Comparison of ENCODE assay signal across 15 mouse cellular contexts in the genomic region with DNA sequence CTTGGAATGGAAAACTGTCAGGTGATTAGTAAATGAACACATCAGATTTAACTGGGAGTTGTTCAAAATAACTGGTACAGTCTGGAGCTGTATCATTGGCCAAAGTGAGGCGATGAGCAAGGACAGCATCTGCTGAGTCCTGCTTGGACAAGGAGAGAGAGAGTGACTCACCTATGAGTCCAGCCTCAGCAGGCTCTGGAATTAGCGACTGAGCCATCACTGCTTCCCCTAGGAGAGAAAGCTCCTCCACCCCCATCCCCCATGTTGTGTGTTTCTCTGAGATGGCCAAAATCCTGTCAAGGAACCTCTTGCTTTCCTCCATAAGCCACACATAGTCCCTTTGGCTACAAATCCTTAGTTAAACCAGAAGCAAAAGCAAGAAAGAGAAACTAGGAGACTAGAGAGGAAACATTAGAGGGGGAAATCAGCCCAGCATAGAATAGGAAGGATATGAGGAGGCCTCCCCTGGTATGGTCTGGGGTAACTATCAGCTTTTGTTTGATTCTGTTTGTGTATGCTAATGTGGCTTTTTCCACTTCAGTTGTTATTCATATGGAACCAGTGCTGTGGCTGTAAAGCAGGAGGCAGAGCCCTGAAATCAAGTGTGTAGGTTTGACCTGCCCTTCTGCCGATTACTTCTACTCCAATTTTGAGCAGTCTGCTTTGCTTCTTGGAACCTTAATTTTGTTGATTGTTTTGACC.
DNase-seq lines count a peak whose midpoint lies in the region; ATAC-seq and TF ChIP-seq lines count a peak whose summit lies in the region.
"Had no signal": no experiment of that assay in that cellular context is flagged by ENCODE, and none has a peak within 500 bp of the region (broad histone marks: within the 10 kb centered on the region; RNA-seq: fewer than 3 reads in every experiment).

No protein-coding gene starts in this region.

- 67% methylated on average over 3 of the region's 3 CpGs for WGBS in heart, postnatal 0 days

- TF ChIP-seq CTCF in heart, postnatal 0 days (IDR thresholded peaks at IDR 0.05; ENCODE audit: low read depth), result no peak

- no peak for ATAC-seq in heart, postnatal 0 days (ENCODE audit: insufficient read depth, low read depth)
- ATAC-seq: activated CD4-positive, CD25-positive, alpha-beta regulatory T cell, adult 4 months had no signal

- no peak overlapping the region for H3K4me3 ChIP-seq in heart, postnatal 0 days (ENCODE audit: low read depth, low read length)
- H3K4me3 ChIP-seq: gastrocnemius, adult 2 months; limb, embryonic 15.5 days; neural tube, embryonic 12.5 days had no signal

- no peak overlapping the region for H3K4me2 ChIP-seq in heart, postnatal 0 days (ENCODE audit: low read depth, low read length)
- H3K4me2 ChIP-seq: limb, embryonic 15.5 days; neural tube, embryonic 12.5 days had no signal

- no peak overlapping the region for H3K9ac ChIP-seq in heart, postnatal 0 days (replicated peaks; ENCODE audit: low read depth, low read length)
- H3K9ac ChIP-seq: limb, embryonic 15.5 days; neural tube, embryonic 12.5 days had no signal

- H3K9me3 ChIP-seq in heart, postnatal 0 days (replicated peaks; ENCODE audit: control insufficient read depth, low read length), result no peaks in the 10 kb centered on the region
- H3K9me3 ChIP-seq: limb, embryonic 15.5 days; neural tube, embryonic 12.5 days had no signal

- H3K36me3 ChIP-seq in heart, postnatal 0 days (replicated peaks; ENCODE audit: control insufficient read depth, insufficient read depth, low read length), result no peaks in the 10 kb centered on the region
- H3K36me3 ChIP-seq: limb, embryonic 15.5 days; neural tube, embryonic 12.5 days had no signal

- H3K4me1 ChIP-seq in heart, postnatal 0 days (ENCODE audit: control insufficient read depth, insufficient read depth), result peaks cover 24% of the 10 kb centered on the region
- H3K4me1 ChIP-seq: limb, embryonic 15.5 days had no signal

- intact Hi-C loops in heart, postnatal 10 days (cut with DNase I), result no loop called here

- H3K27ac ChIP-seq in heart, postnatal 0 days (ENCODE audit: low read depth), result peak overlapping the region; percentile 55
- H3K27ac ChIP-seq: gastrocnemius, adult 2 months; limb, embryonic 15.5 days; neural tube, embryonic 12.5 days; stomach, postnatal 0 days had no signal

- peak; percentile 21 for DNase-seq in adrenal gland, postnatal 25 days
- DNase-seq in adrenal gland, adult 18-20 months (ENCODE audit: low spot score in 2 of 2), result no peak
- DNase-seq in heart, postnatal 0 days (ENCODE audit: low spot score), result no peak
- DNase-seq in heart, postnatal 10 days, result no peak
- peak; percentile 60 for DNase-seq in Muller cell, postnatal 12 days (ENCODE audit: inconsistent ontology term)
- DNase-seq in cerebellum, postnatal 14 days, result peak; percentile 73 to 82
- DNase-seq in gastrocnemius, postnatal 4 days (ENCODE audit: low spot score in 2 of 2), result no peak
- DNase-seq in ovary, postnatal 36 days (ENCODE audit: low spot score), result no peak
- DNase-seq: gastrocnemius, adult 2 months; kidney, adult 8-10 months; right cerebral cortex, postnatal 25 days had no signal

- TF ChIP-seq EP300 in heart, postnatal 0 days (IDR thresholded peaks at IDR 0.05; ENCODE audit: low read depth), result no peak

- no peaks in the 10 kb centered on the region for H3K27me3 ChIP-seq in heart, postnatal 0 days (ENCODE audit: control insufficient read depth, insufficient read depth, low read length)
- H3K27me3 ChIP-seq: limb, embryonic 15.5 days; neural tube, embryonic 12.5 days had no signal

Comparison
In these comparisons a context has a peak if more than half of its experiments do, and no peak if none do; other contexts are left out.
1. DNase-seq: peak in adrenal gland, postnatal 25 days (single experiment), Muller cell, postnatal 12 days (single experiment) and cerebellum, postnatal 14 days (2 of 2); none in adrenal gland, adult 18-20 months (0 of 2), heart, postnatal 0 days (single experiment), heart, postnatal 10 days (0 of 2), gastrocnemius, postnatal 4 days (0 of 2) and ovary, postnatal 36 days (single experiment).